Mouse (Mus musculus) ES-E14 (cell line): ENCODE measurements around the gene Serpinb9.

Experiments
- CHD2 ChIP-seq: IDR thresholded peaks from 2 replicates; pipeline ENCODE4 v1.6.1; 2014; ENCODE audit warnings: mild to moderate bottlenecking, low read depth, low read length, inconsistent platforms
- HCFC1 ChIP-seq: IDR thresholded peaks from 2 replicates; pipeline ENCODE4 v1.6.1; 2012; ENCODE audit warnings: low read length, inconsistent platforms, borderline replicate concordance; ENCODE audit not compliant: insufficient read depth
- MAFK ChIP-seq: IDR thresholded peaks from 2 replicates; pipeline ENCODE4 v1.6.1; 2014; ENCODE audit warnings: mild to moderate bottlenecking, low read depth, low read length, inconsistent platforms; ENCODE audit not compliant: insufficient read depth
- ZC3H11A ChIP-seq: IDR thresholded peaks from 2 replicates; pipeline ENCODE4 v1.6.1; 2012; ENCODE audit warnings: low read depth, mild to moderate bottlenecking, inconsistent platforms, low read length, borderline replicate concordance
- ZNF384 ChIP-seq: IDR thresholded peaks from 2 replicates; pipeline ENCODE4 v1.6.1; 2012; ENCODE audit warnings: low read depth, low read length, inconsistent platforms

- no peak for TF ChIP-seq HCFC1
- TF ChIP-seq MAFK = no peak
- no peak for TF ChIP-seq CHD2
- no peak for TF ChIP-seq ZNF384
- TF ChIP-seq ZC3H11A = no peak
Measured at GRCm38 (mm10) chr13:32993152-32993893, 9.7 kb upstream of the Serpinb9 start.
